Mouse (Mus musculus) cerebellum, postnatal 25 days (tissue): ENCODE measurements at regions not wholly inside any gene's neighbourhood (a gene's known extent, or its start where the extent isn't known, plus 50 kb on each side); places are given as distances from the start of the nearest gene placed in this dataset.
A peak's percentile ranks its signal among the peaks of the same experiment; 100 is the strongest.

Experiments
- DNase-seq, 2 experiments: peaks; one replicate each; pipeline ENCODE4 v3.0.0; 2021; ENCODE audit warnings: mixed read lengths in 2 of 2

- DNase-seq, result peak; percentile 51 to 65
Measured at GRCm38 (mm10) chrX:62969746-62970145, 502.0 kb downstream of the 4931400O07Rik start.
